Mouse (Mus musculus) ES-Bruce4 (cell line): Measurements from ENCODE around the gene Gm21028. TPM values are rescaled to one million over a fixed set of nuclear protein-coding genes. Genes with fewer than 3 reads are reported as not detected.
"Not testable (repeated sequence)": the region's sequence is repeated elsewhere in the genome, so short reads cannot be mapped to it uniquely, and the experiment has no call there.

Source experiments
- H3K27ac ChIP-seq: 2 replicates; pipeline ENCODE4 v1.5.1; 2012; ENCODE audit warnings: low read length, inconsistent platforms; ENCODE audit not compliant: insufficient read depth
- H3K27me3 ChIP-seq: 2 replicates; pipeline ENCODE4 v1.6.1; 2012; ENCODE audit warnings: mild to moderate bottlenecking, low read length, inconsistent platforms; ENCODE audit not compliant: control insufficient read depth, poor library complexity, insufficient read depth, severe bottlenecking
- H3K36me3 ChIP-seq: 2 replicates; pipeline ENCODE4 v1.6.1; 2012; ENCODE audit warnings: inconsistent platforms, mild to moderate bottlenecking, low read length, moderate library complexity; ENCODE audit not compliant: control insufficient read depth, poor library complexity, insufficient read depth, severe bottlenecking
- H3K4me1 ChIP-seq: one replicate; pipeline ENCODE4 v1.8.1; 2011; ENCODE audit warnings: low read length; ENCODE audit not compliant: control insufficient read depth, insufficient read depth
- H3K4me3 ChIP-seq: 2 replicates; pipeline ENCODE4 v1.5.1; 2011; ENCODE audit warnings: low read depth, mild to moderate bottlenecking, low read length
- H3K9ac ChIP-seq: 2 replicates; pipeline ENCODE4 v1.6.1; 2012; ENCODE audit warnings: low read depth, mild to moderate bottlenecking, inconsistent platforms; ENCODE audit not compliant: poor library complexity, severe bottlenecking
- H3K9me3 ChIP-seq: replicated peaks from 2 replicates; pipeline ENCODE4 v1.6.1; 2012; ENCODE audit warnings: mild to moderate bottlenecking, low read length, inconsistent platforms; ENCODE audit not compliant: control insufficient read depth, poor library complexity, insufficient read depth, severe bottlenecking
- CTCF ChIP-seq: IDR thresholded peaks from one replicate; pipeline ENCODE4 v1.8.1; 2011; ENCODE audit warnings: low read depth, low read length
- EP300 ChIP-seq: IDR thresholded peaks from 2 replicates; pipeline ENCODE4 v1.6.1; 2011; ENCODE audit warnings: low read depth, low read length; ENCODE audit not compliant: insufficient read depth
- POLR2A ChIP-seq: IDR thresholded peaks from one replicate; pipeline ENCODE4 v1.8.1; 2011; ENCODE audit warnings: low read length; ENCODE audit not compliant: insufficient read depth
- polyA plus RNA-seq: library from polyadenylated mRNA; stranded (reverse); fragments of >200 nt; gene quantifications from 2 replicates; pipeline ENCODE4 v1.2.4, GENCODE M21; 2011; ENCODE audit warnings: low read depth; ENCODE audit not compliant: missing spikeins, insufficient read depth, insufficient read length

Gene Gm21028
- not detected in 2 replicates for polyA plus RNA-seq

DNA sequence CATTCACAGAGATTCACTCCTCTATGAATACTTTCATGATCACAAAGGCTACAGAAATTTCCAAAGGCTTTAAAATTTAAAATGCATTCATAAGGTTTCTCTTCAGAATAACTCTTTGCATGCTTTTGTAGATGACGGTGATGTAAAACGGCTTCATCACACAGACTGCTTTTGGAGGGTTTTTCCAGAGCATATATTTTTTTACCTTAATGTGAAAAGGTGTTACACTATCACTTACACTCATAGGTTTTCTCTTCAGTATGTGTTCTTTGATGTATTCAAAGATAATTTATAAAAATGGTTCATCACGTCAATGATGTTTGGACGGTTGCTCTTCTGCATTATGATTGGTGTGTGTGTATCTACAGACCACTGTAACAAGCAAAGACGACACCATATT is at the start of gene Gm21028:
Gm21028 (minus strand) TSS at position 101 of the 400 bp plus-strand sequence.
- TF ChIP-seq EP300: no peak
- no peak for TF ChIP-seq POLR2A
- no peak for TF ChIP-seq CTCF
- Histone ChIP-seq H3K4me3 (no peak within 1 kb of the TSS), H3K27me3 (no peaks in the 10 kb centered on the region), H3K4me1 (no peaks in the 10 kb centered on the region), H3K27ac (no peak within 1 kb of the TSS), H3K9ac (no peak within 1 kb of the TSS), H3K9me3 (peaks cover 70% of the 10 kb centered on the region), H3K36me3 (peaks cover 34% of the 10 kb centered on the region)

DNA sequence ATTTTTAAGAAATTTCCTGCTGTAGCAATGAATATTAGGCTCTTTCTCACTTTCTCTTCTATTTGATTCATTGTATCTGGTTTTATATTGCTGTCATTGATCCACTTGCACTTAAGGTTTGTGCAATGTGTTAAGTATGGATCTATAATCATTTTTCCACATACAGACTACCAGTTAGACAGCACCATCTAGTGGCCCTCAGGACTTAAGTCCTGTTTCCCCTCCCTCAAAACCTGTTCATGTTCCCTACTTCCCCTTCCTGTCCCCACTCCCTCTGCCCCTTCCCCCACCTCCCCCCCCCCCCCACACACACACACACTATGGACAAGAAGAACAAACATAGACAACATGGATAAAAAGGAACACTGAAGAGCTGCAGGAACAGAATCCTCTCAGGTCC is 17.3 kb upstream of the Gm21028 start:
- H3K4me1 ChIP-seq, H3K27me3 ChIP-seq, H3K9ac ChIP-seq, H3K36me3 ChIP-seq, H3K27ac ChIP-seq, H3K4me3 ChIP-seq, H3K9me3 ChIP-seq: not testable (repeated sequence)

DNA sequence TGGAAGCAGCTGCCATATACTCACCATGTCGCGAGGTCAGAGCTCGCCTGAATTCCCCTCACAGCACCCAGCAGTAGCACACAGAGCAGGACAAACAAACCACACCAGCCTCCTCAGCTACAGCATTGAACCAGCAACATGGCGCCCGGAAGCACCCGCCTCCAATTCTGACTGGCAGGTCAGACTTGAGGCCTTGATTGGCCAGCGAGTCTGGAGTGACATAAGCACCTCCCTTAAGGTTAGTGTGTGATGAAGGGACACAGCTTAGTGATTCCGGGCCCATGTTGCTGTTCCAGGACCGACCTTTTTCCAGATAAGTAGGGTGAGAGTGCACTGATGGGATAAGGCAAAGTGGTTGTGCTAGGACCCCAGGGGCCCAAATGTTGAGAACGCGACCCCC is 14.0 kb upstream of the Gm21028 start, which contains the start of gene Zfp977:
Zfp977 (minus strand) TSS at position 135 of the 400 bp plus-strand sequence.
- H3K4me3 ChIP-seq: peak within 1 kb of the TSS; percentile 86

DNA sequence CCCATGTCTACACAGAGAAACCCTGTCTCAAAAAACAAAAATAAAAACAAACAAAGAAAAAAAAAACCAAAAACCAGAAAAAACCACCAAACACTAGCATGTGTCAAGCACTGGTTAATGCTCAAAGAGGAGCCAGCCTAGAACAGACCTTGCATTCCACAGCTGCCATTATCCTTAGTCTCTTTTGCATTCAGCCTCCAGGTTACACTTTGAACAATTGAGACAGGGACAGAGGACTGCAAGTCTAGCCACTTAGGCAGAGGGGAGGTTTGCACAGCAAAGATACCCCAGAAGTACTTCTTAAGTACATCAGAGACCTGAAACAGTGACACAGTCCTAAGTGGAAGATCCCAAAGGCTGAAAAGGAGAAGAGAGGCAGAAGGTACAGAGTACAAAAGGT is 12.9 kb upstream of the Gm21028 start:
- Histone ChIP-seq H3K9me3 (peaks cover 36% of the 10 kb centered on the region), H3K9ac (peak overlapping the region; percentile 83; the same call in 1 of the 2 replicates), H3K36me3 (peaks cover 20% of the 10 kb centered on the region), H3K4me3 (peak overlapping the region; percentile 86; the same call in 1 of the 2 replicates)
- H3K4me1 ChIP-seq, H3K27ac ChIP-seq, H3K27me3 ChIP-seq: not testable (repeated sequence)

More for the DNA sequence above, 14.0 kb upstream of the Gm21028 start, which contains the start of gene Zfp977:
- peaks cover 13% of the 10 kb centered on the region for H3K36me3 ChIP-seq
- peaks cover 25% of the 10 kb centered on the region for H3K9me3 ChIP-seq
- not testable (repeated sequence) for H3K27me3 ChIP-seq, H3K4me1 ChIP-seq
- peak within 1 kb of the TSS; percentile 66; the same call in 1 of the 2 replicates for H3K27ac ChIP-seq
- H3K9ac ChIP-seq: peak within 1 kb of the TSS; percentile 83

DNA sequence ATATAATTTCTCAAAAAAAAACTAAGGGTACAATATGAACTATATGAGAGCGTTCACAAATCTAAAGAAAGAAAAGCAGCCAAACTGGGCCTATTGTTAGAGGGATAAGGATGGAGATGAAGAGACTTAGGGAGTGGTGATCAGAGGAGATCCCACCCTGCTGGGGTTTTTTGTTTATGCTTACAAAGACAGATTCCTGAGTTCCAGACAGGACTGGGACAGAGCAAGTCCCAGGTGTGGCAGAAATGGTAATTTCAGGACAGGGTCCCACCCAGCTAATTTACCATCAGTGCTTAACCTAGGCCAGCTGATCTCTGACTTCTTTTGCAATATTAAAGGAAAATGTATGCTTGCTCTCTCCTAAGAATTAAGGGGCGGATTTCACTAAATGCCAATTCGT is 26.6 kb downstream of the Gm21028 start:
- no peak overlapping the region for H3K9ac ChIP-seq
- no peaks in the 10 kb centered on the region for H3K27me3 ChIP-seq
- no peak for TF ChIP-seq POLR2A
- no peak for TF ChIP-seq CTCF
- 0 out of 2 replicates have a peak, but pooled peaks have one; percentile 25 for TF ChIP-seq EP300
- H3K27ac ChIP-seq: peak overlapping the region; percentile 56; the same call in 1 of the 2 replicates
- H3K36me3 ChIP-seq: no peaks in the 10 kb centered on the region
- H3K9me3 ChIP-seq: peaks cover 17% of the 10 kb centered on the region
- H3K4me1 ChIP-seq: no peaks in the 10 kb centered on the region
- H3K4me3 ChIP-seq: no peak overlapping the region

Other genes with a start within 250 kb of the Gm21028 start
- not detected in 2 replicates for gene 4933421I07Rik, start 130.5 kb downstream of the Gm21028 start, polyA plus RNA-seq
- 31.9 and 37.8 TPM in 2 replicates for gene Zfp141, start 72.8 kb downstream of the Gm21028 start, polyA plus RNA-seq
- gene Zfp977, start 14.0 kb upstream of the Gm21028 start, polyA plus RNA-seq: 9.3 and 13.2 TPM in 2 replicates
- 11.7 and 14.6 TPM in 2 replicates for gene Zfp976, start 64.0 kb upstream of the Gm21028 start, polyA plus RNA-seq
- 22.5 and 22.9 TPM in 2 replicates for gene Zfp975, start 114.2 kb upstream of the Gm21028 start, polyA plus RNA-seq
- gene Gm17067, start 148.4 kb upstream of the Gm21028 start, polyA plus RNA-seq: 25.2 and 32.4 TPM in 2 replicates
- gene Vmn2r62, start 214.9 kb upstream of the Gm21028 start, polyA plus RNA-seq: not detected in 2 replicates